Mouse (Mus musculus): ENCODE measurements around the gene Gm7030. TPM values are rescaled to one million over a fixed set of nuclear protein-coding genes. Genes with fewer than 3 reads are reported as not detected.
"Not testable (repeated sequence)": the region's sequence is repeated elsewhere in the genome, so short reads cannot be mapped to it uniquely, and the experiment has no call there.

The Gm7030 gene
- polyA plus RNA-seq, 1 experiment from 2014 or later = not detected

- WGBS = under 1% methylated on average over 36 of the region's 36 CpGs
- not testable (repeated sequence) for H3K9ac ChIP-seq; H3K36me3 ChIP-seq; ATAC-seq (replicated peaks; ENCODE audit: low FRiP score); H3K4me1 ChIP-seq; H3K27ac ChIP-seq; H3K9me3 ChIP-seq (replicated peaks)
- Histone ChIP-seq H3K4me2 (peak overlapping the region; percentile 60), H3K27me3 (peaks cover 91% of the 10 kb centered on the region), H3K4me3 (replicated peaks) (peak overlapping the region; percentile 36)
These were observed 28.6 kb upstream of the Gm7030 start for GRCm38 (mm10) chr17:36157782-36158181.

GRCm38 (mm10) chr17:36154271-36155149 is 25.3 kb upstream of the Gm7030 start:
- Histone ChIP-seq H3K27me3 (peaks cover 85% of the 10 kb centered on the region), H3K36me3 (no peaks in the 10 kb centered on the region), H3K4me1 (peaks cover 5% of the 10 kb centered on the region; the same call in 1 of the 2 replicates), H3K9ac (no peak overlapping the region), H3K9me3 (replicated peaks) (no peaks in the 10 kb centered on the region), H3K27ac (no peak overlapping the region), H3K4me2 (no peak overlapping the region), H3K4me3 (replicated peaks) (no peak overlapping the region)
- 12% methylated on average over 3 of the region's 3 CpGs for WGBS
- ATAC-seq (replicated peaks; ENCODE audit: low FRiP score) = no peak

- H3K9me3 ChIP-seq (replicated peaks); H3K4me2 ChIP-seq; H3K36me3 ChIP-seq; ATAC-seq (replicated peaks; ENCODE audit: low FRiP score); H3K9ac ChIP-seq; H3K4me1 ChIP-seq; H3K27ac ChIP-seq; H3K4me3 ChIP-seq (replicated peaks): not testable (repeated sequence)
- WGBS = 41% methylated on average over 4 of the region's 4 CpGs
- H3K27me3 ChIP-seq = peaks cover 81% of the 10 kb centered on the region
These were observed 22.0 kb upstream of the Gm7030 start for GRCm38 (mm10) chr17:36151200-36151599.

- ATAC-seq (replicated peaks; ENCODE audit: low FRiP score); H3K36me3 ChIP-seq; H3K9me3 ChIP-seq (replicated peaks); H3K4me3 ChIP-seq (replicated peaks); H3K9ac ChIP-seq; H3K4me2 ChIP-seq; H3K27ac ChIP-seq: not testable (repeated sequence)
- peaks cover 79% of the 10 kb centered on the region for H3K27me3 ChIP-seq
- WGBS = 78% methylated on average over 5 of the region's 5 CpGs
- peaks cover 11% of the 10 kb centered on the region for H3K4me1 ChIP-seq
These were observed 19.2 kb upstream of the Gm7030 start for GRCm38 (mm10) chr17:36148468-36148867.

- peaks cover 77% of the 10 kb centered on the region for H3K27me3 ChIP-seq
- not testable (repeated sequence) for H3K27ac ChIP-seq
- 89% methylated on average over 1 of the region's 1 CpGs for WGBS
These were observed 17.7 kb upstream of the Gm7030 start for GRCm38 (mm10) chr17:36146937-36147336.

GRCm38 (mm10) chr17:36145861-36146156 is 16.6 kb upstream of the Gm7030 start:
- WGBS = 2% methylated on average over 13 of the region's 13 CpGs
- H3K36me3 ChIP-seq; ATAC-seq (replicated peaks; ENCODE audit: low FRiP score); H3K27ac ChIP-seq; H3K9ac ChIP-seq; H3K9me3 ChIP-seq (replicated peaks): not testable (repeated sequence)
- Histone ChIP-seq H3K4me3 (replicated peaks) (peak overlapping the region; percentile 41), H3K4me2 (peak overlapping the region; percentile 66), H3K4me1 (peaks cover 11% of the 10 kb centered on the region), H3K27me3 (peaks cover 80% of the 10 kb centered on the region)

More at GRCm38 (mm10) chr17:36146937-36147336, 17.7 kb upstream of the Gm7030 start:
- not testable (repeated sequence) for H3K4me2 ChIP-seq; ATAC-seq (replicated peaks; ENCODE audit: low FRiP score); H3K9me3 ChIP-seq (replicated peaks); H3K9ac ChIP-seq; H3K36me3 ChIP-seq; H3K4me3 ChIP-seq (replicated peaks)
- peaks cover 11% of the 10 kb centered on the region for H3K4me1 ChIP-seq

- ATAC-seq (replicated peaks; ENCODE audit: low FRiP score) = 0 out of 2 replicates have a peak, but pooled peaks have one; percentile 54
These were observed 16.1 kb upstream of the Gm7030 start for GRCm38 (mm10) chr17:36145111-36145860.

GRCm38 (mm10) chr17:36136299-36136848 is 7.1 kb upstream of the Gm7030 start:
- not testable (repeated sequence) for H3K9ac ChIP-seq; H3K4me1 ChIP-seq; H3K9me3 ChIP-seq (replicated peaks); H3K4me3 ChIP-seq (replicated peaks); H3K4me2 ChIP-seq; H3K36me3 ChIP-seq; H3K27ac ChIP-seq; ATAC-seq (replicated peaks; ENCODE audit: low FRiP score)
- 76% methylated on average over 1 of the region's 1 CpGs for WGBS
- peaks cover 63% of the 10 kb centered on the region for H3K27me3 ChIP-seq

More at GRCm38 (mm10) chr17:36145111-36145860, 16.1 kb upstream of the Gm7030 start:
- no peak overlapping the region for H3K27ac ChIP-seq
- no peaks in the 10 kb centered on the region for H3K9me3 ChIP-seq (replicated peaks)
- H3K4me3 ChIP-seq (replicated peaks) = peak overlapping the region; percentile 41
- no peaks in the 10 kb centered on the region for H3K36me3 ChIP-seq
- 1% methylated on average over 78 of the region's 78 CpGs for WGBS
- H3K4me2 ChIP-seq = peak overlapping the region; percentile 66
- peaks cover 81% of the 10 kb centered on the region for H3K27me3 ChIP-seq
- peaks cover 11% of the 10 kb centered on the region for H3K4me1 ChIP-seq
- H3K9ac ChIP-seq = no peak overlapping the region

- H3K9me3 ChIP-seq (replicated peaks); H3K36me3 ChIP-seq; H3K4me3 ChIP-seq (replicated peaks); H3K27ac ChIP-seq; H3K4me2 ChIP-seq; H3K9ac ChIP-seq; ATAC-seq (replicated peaks; ENCODE audit: low FRiP score); H3K4me1 ChIP-seq: not testable (repeated sequence)
- peaks cover 64% of the 10 kb centered on the region for H3K27me3 ChIP-seq
These were observed 6.4 kb upstream of the Gm7030 start for GRCm38 (mm10) chr17:36135421-36136231.

- 69% methylated on average over 5 of the region's 5 CpGs for WGBS
- Histone ChIP-seq H3K4me3 (replicated peaks) (no peak overlapping the region), H3K4me1 (no peaks in the 10 kb centered on the region), H3K27ac (no peak overlapping the region), H3K9ac (no peak overlapping the region), H3K27me3 (peaks cover 55% of the 10 kb centered on the region), H3K4me2 (no peak overlapping the region), H3K36me3 (no peaks in the 10 kb centered on the region), H3K9me3 (replicated peaks) (no peaks in the 10 kb centered on the region)
- no peak for ATAC-seq (replicated peaks; ENCODE audit: low FRiP score)
These were observed 2.5 kb upstream of the Gm7030 start for GRCm38 (mm10) chr17:36131516-36132265.

- H3K4me1 ChIP-seq; H3K4me3 ChIP-seq (replicated peaks); H3K9ac ChIP-seq; H3K36me3 ChIP-seq; H3K27ac ChIP-seq; H3K4me2 ChIP-seq; H3K9me3 ChIP-seq (replicated peaks); ATAC-seq (replicated peaks; ENCODE audit: low FRiP score): not testable (repeated sequence)
- peaks cover 37% of the 10 kb centered on the region for H3K27me3 ChIP-seq
- WGBS = 51% methylated on average over 11 of the region's 13 CpGs
These were observed 700 bp downstream of the Gm7030 start for GRCm38 (mm10) chr17:36128525-36128924.

All from kidney, embryonic 15.5 days (tissue).